Mouse (Mus musculus) forebrain, embryonic 13.5 days (tissue): ENCODE measurements around the gene Il1f8. TPM values are rescaled to one million over a fixed set of nuclear protein-coding genes. Genes with fewer than 3 reads are reported as not detected.

ENCODE experiments used
- polyA plus RNA-seq: library from polyadenylated mRNA; unstranded; fragments of >200 nt; fragmentation: Nextera tagmentation; extraction: Ambion mirVana; gene quantifications from 2 replicates; pipeline ENCODE4 v1.2.1, GENCODE M21; 2015

Il1f8 gene
- polyA plus RNA-seq, 1 experiment from 2014 or later, result not detected

Other genes starting within 250 kb of the Il1f8 start
- 1.6 and 1.8 TPM in 2 replicates for gene Hnmt, start 103.8 kb upstream of the Il1f8 start, polyA plus RNA-seq
- not detected in 2 replicates for gene Tbpl2, start 56.6 kb upstream of the Il1f8 start, polyA plus RNA-seq
- not detected in 2 replicates for gene Il1f9, start 33.3 kb downstream of the Il1f8 start, polyA plus RNA-seq
- gene Il1f6, start 62.3 kb downstream of the Il1f8 start, polyA plus RNA-seq, result not detected in 2 replicates
- gene Il1f5, start 123.8 kb downstream of the Il1f8 start, polyA plus RNA-seq, result not detected in 2 replicates
- gene Il1f10, start 138.0 kb downstream of the Il1f8 start, polyA plus RNA-seq, result not detected in 2 replicates
- not detected in 2 replicates for gene Il1rn, start 183.7 kb downstream of the Il1f8 start, polyA plus RNA-seq
- gene Psd4, start 214.4 kb downstream of the Il1f8 start, polyA plus RNA-seq, result 0.23 and 0.40 TPM in 2 replicates